Mouse (Mus musculus): ENCODE results near the gene Selenop.

DNA sequence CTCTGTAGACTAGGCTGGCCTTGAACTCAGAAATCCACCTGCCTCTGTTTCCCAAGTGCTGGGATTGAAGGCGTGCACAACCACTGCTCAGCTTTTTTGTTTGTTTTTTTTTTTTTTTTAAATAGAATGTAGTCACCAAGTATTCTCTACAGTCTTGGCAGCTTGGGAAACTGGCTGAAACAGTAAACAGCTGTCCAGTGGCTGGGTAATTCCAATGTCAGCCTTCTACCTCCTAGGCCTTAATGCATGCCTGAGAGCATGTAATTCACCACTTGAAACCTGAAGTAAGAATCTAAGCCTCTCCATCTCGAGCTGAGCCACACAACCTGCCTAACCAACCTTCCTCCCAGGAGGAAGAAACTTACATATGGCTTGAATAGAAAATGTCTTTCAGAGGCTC, 48.3 kb downstream of the Selenop start:
- TF ChIP-seq CTCF (IDR thresholded peaks at IDR 0.05; ENCODE audit: control insufficient read depth, insufficient read depth, insufficient read length) (no peak), USF1 (IDR thresholded peaks at IDR 0.05; ENCODE audit: low read depth) (no peak), MYOD1 (IDR thresholded peaks at IDR 0.05; ENCODE audit: control insufficient read depth, insufficient read length, low read depth) (no peak)
